Mouse (Mus musculus): ENCODE data around the gene Fkbp5. TPM values are rescaled to one million over a fixed set of nuclear protein-coding genes. Genes with fewer than 3 reads are reported as not detected.
A peak's percentile ranks its signal among the peaks of the same experiment; 100 is the strongest.

Fkbp5 gene
- polyA plus RNA-seq, 1 experiment from 2014 or later = 37.4 TPM

GRCm38 (mm10) chr17:28351353-28351890 is 165.9 kb downstream of the Fkbp5 start:
- Histone ChIP-seq H3K4me3 (replicated peaks) (peak overlapping the region; percentile 76), H3K9ac (peak overlapping the region; percentile 81), H3K36me3 (replicated peaks) (no peaks in the 10 kb centered on the region), H3K9me3 (no peaks in the 10 kb centered on the region), H3K27me3 (peaks cover 48% of the 10 kb centered on the region), H3K27ac (peak overlapping the region; percentile 82), H3K4me1 (peaks cover 35% of the 10 kb centered on the region), H3K4me2 (peak overlapping the region; percentile 88)
- WGBS = 1% methylated on average over 29 of the region's 29 CpGs
- no peak; the same call in none of the 2 replicates for ATAC-seq (ENCODE audit: low FRiP score)

GRCm38 (mm10) chr17:28350466-28351352 is 166.6 kb downstream of the Fkbp5 start, which contains the start of gene Tead3:
Tead3 (minus strand) TSS chr17:28350817.
- peak within 1 kb of the TSS; percentile 82 for H3K27ac ChIP-seq
- ATAC-seq (ENCODE audit: low FRiP score) = peak; percentile 88
- peak within 1 kb of the TSS; percentile 81 for H3K9ac ChIP-seq
- no peaks in the 10 kb centered on the region for H3K36me3 ChIP-seq (replicated peaks)
- peaks cover 41% of the 10 kb centered on the region for H3K27me3 ChIP-seq
- no peaks in the 10 kb centered on the region for H3K9me3 ChIP-seq
- WGBS = under 1% methylated on average over 63 of the region's 73 CpGs
- peaks cover 42% of the 10 kb centered on the region for H3K4me1 ChIP-seq
- peak within 1 kb of the TSS; percentile 76 for H3K4me3 ChIP-seq (replicated peaks)
- H3K4me2 ChIP-seq = peak within 1 kb of the TSS; percentile 88

- Histone ChIP-seq H3K36me3 (replicated peaks) (no peaks in the 10 kb centered on the region), H3K4me1 (peaks cover 49% of the 10 kb centered on the region), H3K9me3 (no peaks in the 10 kb centered on the region), H3K27ac (peak overlapping the region; percentile 82), H3K4me3 (replicated peaks) (peak overlapping the region; percentile 76), H3K27me3 (peaks cover 46% of the 10 kb centered on the region), H3K9ac (peak overlapping the region; percentile 81), H3K4me2 (peak overlapping the region; percentile 88)
- WGBS = under 1% methylated on average over 48 of the region's 54 CpGs
- ATAC-seq (ENCODE audit: low FRiP score) = peak; percentile 33
These were observed 167.3 kb downstream of the Fkbp5 start for GRCm38 (mm10) chr17:28349901-28350465.

GRCm38 (mm10) chr17:28349264-28349880 is 168.0 kb downstream of the Fkbp5 start:
- peaks cover 50% of the 10 kb centered on the region for H3K4me1 ChIP-seq
- WGBS = 11% methylated on average over 13 of the region's 13 CpGs

More at GRCm38 (mm10) chr17:28349264-28349880, 168.0 kb downstream of the Fkbp5 start:
- H3K27ac ChIP-seq = 0 out of 2 replicates have a peak overlapping the region, but pooled peaks have one; percentile 82
- peak overlapping the region; percentile 76 for H3K4me3 ChIP-seq (replicated peaks)
- no peak for ATAC-seq (ENCODE audit: low FRiP score)
- H3K36me3 ChIP-seq (replicated peaks) = no peaks in the 10 kb centered on the region
- H3K9ac ChIP-seq = peak overlapping the region; percentile 81
- H3K9me3 ChIP-seq = no peaks in the 10 kb centered on the region
- H3K27me3 ChIP-seq = peaks cover 49% of the 10 kb centered on the region
- peak overlapping the region; percentile 88 for H3K4me2 ChIP-seq

Small RNA genes within 50 kb of the gene (microRNA-seq; reads per million reads assigned to microRNA genes)
- not detected for gene Gm25195
- gene Mir6969 = not detected

Other genes starting within 250 kb of the Fkbp5 start
- 25.9 and 26.0 TPM in 2 replicates for gene Fance, start 204.0 kb downstream of the Fkbp5 start, polyA plus RNA-seq (2016; fragmentation: Nextera tagmentation; extraction: Ambion mirVana)
- gene Rpl10a, start 189.1 kb downstream of the Fkbp5 start, polyA plus RNA-seq (2016; fragmentation: Nextera tagmentation; extraction: Ambion mirVana) = 370 and 384 TPM in 2 replicates
- gene Tead3, start 166.7 kb downstream of the Fkbp5 start, polyA plus RNA-seq (2016; fragmentation: Nextera tagmentation; extraction: Ambion mirVana) = 4.2 and 5.1 TPM in 2 replicates
- 3.5 and 4.0 TPM in 2 replicates for gene Tulp1, start 152.3 kb downstream of the Fkbp5 start, polyA plus RNA-seq (2016; fragmentation: Nextera tagmentation; extraction: Ambion mirVana)
- gene Armc12, start 13.3 kb upstream of the Fkbp5 start, polyA plus RNA-seq (2016; fragmentation: Nextera tagmentation; extraction: Ambion mirVana) = not detected in 2 replicates
- not detected in 2 replicates for gene Clpsl2, start 31.9 kb upstream of the Fkbp5 start, polyA plus RNA-seq (2016; fragmentation: Nextera tagmentation; extraction: Ambion mirVana)
- not detected in 2 replicates for gene Clps, start 43.2 kb upstream of the Fkbp5 start, polyA plus RNA-seq (2016; fragmentation: Nextera tagmentation; extraction: Ambion mirVana)
- 1.3 and 1.5 TPM in 2 replicates for gene Lhfpl5, start 58.1 kb upstream of the Fkbp5 start, polyA plus RNA-seq (2016; fragmentation: Nextera tagmentation; extraction: Ambion mirVana)
- 124 and 130 TPM in 2 replicates for gene Srpk1, start 105.2 kb upstream of the Fkbp5 start, polyA plus RNA-seq (2016; fragmentation: Nextera tagmentation; extraction: Ambion mirVana)
- 0.80 and 0.90 TPM in 2 replicates for gene Slc26a8, start 172.7 kb upstream of the Fkbp5 start, polyA plus RNA-seq (2016; fragmentation: Nextera tagmentation; extraction: Ambion mirVana)
- gene Mapk14, start 173.8 kb upstream of the Fkbp5 start, polyA plus RNA-seq (2016; fragmentation: Nextera tagmentation; extraction: Ambion mirVana) = 38.0 and 39.8 TPM in 2 replicates
- gene AC170998.1, start 208.6 kb upstream of the Fkbp5 start, polyA plus RNA-seq (2016; fragmentation: Nextera tagmentation; extraction: Ambion mirVana) = 3.0 and 3.6 TPM in 2 replicates

Measured in forebrain, embryonic 12.5 days (tissue).